Mouse (Mus musculus) heart, adult 8-10 months (tissue): ENCODE measurements around the gene CK137956. TPM values are rescaled to one million over a fixed set of nuclear protein-coding genes. Genes with fewer than 3 reads are reported as not detected.

Source experiments
- DNase-seq: peaks from one replicate; pipeline ENCODE4 v3.0.0; 2022; ENCODE audit warnings: low spot score
- total RNA-seq, 4 experiments: library from RNA; stranded (reverse); gene quantifications; 2 replicates each; pipeline ENCODE4 v1.2.4; 2022

The CK137956 gene
- total RNA-seq: not detected

DNA sequence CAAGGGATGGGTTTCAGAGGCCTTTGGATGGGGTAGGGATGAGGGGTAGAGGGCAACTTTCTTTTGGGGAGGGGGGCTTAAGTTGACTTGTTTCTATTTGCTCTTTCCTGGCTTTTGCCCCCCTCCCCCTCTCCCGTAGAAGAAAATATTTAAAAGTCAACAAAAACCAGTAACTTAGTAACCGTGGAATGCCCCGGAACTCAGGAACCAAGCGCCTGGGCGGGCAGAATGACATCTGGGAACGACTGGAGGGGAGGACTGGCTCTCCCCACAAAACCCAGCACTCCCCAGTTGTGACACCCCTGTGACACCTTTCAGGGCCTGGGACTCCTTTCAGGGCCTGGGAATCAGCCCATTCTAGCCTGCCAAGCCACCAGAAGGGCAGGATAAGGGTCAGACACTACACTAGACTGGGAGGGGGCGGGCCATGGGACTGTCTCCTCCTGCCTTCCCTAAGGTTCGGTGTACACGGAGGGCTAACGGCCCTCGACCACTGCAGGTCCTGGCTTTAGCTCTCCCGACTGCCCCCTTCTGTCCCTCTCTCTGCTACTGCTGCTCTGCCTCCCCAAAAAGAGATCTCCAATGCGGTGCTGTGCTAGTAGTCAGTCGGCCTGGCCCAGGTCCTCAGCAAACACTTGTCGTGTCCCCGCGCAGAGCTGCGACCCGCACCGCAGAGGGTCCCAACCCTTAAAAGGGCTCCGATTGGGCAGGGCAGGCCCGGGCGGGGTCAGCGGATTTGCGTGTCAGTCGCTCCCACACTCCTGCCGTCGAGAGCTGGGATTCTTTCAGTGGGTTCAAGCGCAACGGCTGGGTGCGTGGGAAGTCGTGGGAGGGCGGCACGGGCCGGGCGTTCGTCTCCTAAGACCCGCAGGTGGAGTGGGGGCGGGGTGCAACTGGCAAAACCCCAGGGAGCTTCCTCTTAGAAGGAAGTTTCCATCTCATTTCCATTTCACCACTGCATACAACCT is at the start of gene CK137956:
CK137956 (minus strand) TSS at position 51 of the 968 bp plus-strand sequence.
- no peak for DNase-seq

DNA sequence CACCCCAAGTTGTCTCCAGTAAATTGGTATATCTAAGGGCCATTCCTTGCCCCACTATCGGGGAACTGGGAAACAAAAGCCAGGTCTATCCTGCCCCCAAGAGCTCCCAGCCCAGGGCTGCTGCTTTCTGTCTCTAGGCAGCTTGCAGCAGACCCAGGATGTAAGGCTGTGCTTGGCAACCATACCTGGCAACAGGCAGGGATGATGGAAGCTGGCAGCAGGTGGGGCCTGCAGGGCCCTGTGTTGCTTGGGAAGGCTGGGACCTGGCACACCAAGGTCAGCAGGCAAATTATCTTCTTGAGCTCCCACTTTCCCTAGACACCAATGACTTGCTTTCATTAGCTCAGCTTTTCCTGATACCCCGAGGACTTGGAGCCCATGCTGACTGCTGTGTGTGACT is 48.7 kb upstream of the CK137956 start:
- DNase-seq: no peak

DNA sequence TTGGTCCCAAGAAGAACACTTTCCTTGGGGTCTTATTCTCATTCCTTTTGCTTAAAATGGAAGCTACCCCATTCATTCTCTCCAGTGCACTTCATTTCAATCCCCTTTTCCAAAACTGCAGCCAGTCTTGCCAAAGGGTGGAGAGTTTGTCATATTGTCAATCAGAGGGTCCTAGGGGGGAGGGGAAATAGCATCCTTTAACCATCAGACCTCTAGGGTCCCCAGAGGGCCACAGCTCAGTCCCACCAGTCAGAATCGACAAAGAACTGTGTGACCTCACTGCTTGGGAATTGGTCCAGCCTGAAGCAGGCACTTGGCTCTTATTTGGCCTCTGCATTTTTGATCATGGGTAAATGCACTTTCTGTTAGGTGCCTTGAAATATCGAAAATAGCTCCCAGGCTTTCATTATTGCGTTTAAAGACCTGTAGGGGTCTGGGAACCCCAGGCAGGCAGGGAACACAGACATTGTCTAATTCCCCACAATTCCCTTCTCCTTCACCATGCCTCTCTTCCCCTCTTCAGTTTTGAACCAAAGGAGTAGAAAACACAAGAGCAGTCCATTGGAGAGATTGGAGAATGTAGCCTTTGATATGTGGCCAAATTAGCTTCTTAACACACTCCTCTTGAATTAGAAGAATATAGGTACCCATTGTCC is 34.2 kb upstream of the CK137956 start:
- no peak for DNase-seq

DNA sequence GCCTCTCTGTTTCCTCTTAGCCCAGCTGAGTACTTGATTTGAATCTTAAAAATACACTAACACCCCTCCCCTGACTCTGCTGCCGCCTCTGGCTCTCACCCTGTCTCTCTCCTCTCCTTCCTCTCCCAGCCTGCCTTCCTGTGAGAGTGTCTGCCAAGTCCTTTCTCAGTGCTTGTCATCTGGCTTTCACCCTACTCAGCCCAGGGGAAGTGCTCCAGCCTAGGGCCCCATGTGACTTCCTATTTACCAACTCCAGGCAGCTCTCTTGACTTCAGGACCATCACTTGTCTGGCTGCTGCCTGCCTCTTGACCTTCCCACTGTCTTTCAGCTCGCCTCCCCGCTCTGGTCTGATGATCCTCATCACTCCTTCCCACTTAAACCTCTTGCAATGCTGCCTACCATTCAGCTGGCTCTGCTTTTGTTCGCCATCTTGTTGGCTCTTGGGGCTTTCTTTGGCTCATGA is 31.9 kb upstream of the CK137956 start:
- DNase-seq: no peak

DNA sequence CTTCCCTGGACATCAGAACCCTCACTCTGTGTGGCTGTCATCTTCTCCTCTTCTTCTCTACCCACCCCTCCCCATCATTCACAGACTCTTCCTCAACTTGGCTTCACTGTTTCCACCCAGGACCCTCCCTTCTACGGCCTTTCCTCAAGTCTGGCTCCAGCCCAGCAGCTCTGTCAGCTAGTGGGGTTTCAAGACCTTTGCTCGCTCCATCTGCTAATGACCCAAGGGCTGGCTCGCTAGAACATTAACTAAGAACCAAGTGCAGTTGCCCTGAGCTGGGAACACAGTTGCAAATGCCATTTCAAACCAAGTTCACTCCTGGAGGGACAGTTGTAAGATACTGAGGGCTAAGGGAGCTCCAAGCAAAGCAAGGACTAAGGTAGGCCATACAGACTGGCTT is 28.5 kb upstream of the CK137956 start:
- DNase-seq: no peak

DNA sequence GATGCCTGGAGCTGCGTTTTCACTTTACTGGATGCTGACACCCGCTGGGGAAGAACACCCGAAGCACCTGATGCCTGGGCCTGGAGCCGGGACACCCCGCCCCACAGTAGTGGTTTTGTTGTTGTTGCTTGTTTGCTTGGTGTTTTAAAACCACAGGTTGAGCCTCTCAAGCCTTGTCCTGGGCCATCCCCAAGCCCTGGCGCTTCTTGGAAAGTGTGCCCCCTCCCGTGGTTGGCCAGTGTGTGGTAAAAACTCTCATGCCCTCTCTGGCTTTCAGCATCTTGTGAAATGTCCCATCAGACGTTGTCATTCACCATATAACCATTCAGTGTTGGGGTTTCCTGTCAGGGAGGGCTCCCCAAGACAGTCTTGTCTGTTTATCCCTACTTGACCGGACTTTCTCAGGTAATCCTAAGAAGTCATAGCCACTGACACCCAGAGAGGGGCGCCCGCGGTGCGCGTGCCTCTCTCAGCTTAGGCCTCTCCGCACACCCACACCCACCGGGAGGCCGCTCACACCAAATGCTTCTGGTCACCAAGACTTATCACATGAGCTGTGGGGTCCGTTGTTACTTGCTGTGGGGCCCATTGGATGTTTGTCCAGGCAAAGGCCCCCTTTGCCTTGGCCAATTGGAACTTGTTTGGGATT is 18.7 kb upstream of the CK137956 start:
- DNase-seq: no peak

DNA sequence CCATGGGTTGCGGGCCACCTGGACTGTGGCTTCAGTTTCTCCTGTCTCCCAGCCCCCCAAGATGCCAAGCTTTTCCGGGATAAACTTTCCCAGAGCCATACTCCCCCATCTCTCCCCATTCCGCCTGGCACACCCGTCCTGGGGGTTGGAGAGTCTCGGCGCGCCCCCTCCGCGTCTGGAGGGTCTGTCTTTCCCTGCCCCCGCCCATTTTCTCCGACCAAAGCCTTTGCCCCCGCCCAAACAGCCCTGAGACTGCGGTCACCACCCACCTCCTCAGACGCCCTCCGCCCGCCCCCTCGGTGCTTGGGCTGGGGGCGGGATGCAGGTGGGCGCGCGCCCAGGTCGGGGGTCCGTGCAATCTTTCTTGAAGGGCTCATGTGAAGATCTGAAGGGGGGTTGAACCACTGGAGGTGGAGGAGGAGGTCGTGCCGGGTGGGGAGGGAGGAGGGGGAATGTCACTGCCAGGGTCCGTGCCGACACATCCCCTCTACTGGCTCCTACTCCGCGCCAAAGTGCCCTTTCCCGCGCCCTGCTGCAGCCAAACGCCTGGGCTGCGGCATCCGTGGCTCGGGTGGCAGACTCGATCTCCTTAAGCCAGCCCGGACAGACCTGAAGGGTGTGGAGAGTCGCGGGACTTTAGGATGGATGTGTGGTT is 17.9 kb upstream of the CK137956 start:
- DNase-seq: no peak

DNA sequence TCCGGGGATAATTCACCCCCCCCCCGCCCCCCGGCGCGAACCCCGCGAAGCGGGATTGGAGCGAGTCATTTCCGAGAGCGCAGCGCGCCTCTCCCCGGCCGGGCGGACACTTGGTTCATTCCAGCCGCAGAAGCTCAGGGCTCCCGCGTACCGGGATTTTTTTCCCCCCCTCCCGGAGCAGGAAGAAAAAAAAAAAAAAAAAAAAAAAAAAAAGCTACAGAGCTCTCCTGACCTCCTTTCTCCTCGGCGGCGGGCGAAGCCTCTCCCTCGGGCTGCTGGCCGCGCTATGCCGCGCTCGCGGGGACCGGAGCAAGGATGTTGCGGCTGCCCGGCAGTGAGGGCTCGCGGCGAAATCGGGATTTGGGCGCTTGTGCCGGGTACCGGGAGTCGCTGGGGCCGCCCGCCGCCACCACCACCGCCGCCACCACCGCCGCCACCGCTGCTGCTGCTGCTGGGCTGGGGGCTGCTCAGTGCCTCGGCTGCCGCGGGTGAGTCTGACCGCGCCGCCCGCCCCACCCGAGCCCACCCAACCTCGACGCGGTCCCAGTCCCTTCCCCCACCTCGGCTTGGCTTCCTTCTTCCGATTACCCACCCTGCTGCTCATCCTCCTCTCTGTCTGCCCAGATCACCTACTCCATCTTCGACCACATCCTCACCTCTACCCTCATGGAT is 17.2 kb upstream of the CK137956 start, which contains the start of gene Csmd2:
Csmd2 (plus strand) TSS at position 74 of the 672 bp plus-strand sequence.
- DNase-seq: no peak

DNA sequence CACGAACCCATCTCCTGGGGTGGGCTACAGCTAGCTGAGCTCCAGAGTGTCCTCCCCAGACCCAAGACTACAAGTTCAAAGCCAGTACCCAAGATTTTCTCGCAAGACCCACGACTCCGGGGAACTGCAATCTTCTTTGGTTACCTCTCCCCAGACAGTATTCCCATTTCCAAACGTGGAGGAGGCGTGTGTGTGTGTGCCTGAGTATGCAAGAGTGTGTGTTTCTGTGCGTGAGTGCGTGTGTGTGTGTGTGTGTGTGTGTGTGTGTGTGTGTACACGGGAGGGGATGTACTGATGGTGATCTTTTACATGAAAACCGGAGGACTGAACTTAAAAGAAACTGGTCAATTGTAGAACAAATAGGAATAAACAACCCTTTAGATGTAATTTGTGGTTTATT is 16.5 kb upstream of the CK137956 start:
- DNase-seq: no peak

DNA sequence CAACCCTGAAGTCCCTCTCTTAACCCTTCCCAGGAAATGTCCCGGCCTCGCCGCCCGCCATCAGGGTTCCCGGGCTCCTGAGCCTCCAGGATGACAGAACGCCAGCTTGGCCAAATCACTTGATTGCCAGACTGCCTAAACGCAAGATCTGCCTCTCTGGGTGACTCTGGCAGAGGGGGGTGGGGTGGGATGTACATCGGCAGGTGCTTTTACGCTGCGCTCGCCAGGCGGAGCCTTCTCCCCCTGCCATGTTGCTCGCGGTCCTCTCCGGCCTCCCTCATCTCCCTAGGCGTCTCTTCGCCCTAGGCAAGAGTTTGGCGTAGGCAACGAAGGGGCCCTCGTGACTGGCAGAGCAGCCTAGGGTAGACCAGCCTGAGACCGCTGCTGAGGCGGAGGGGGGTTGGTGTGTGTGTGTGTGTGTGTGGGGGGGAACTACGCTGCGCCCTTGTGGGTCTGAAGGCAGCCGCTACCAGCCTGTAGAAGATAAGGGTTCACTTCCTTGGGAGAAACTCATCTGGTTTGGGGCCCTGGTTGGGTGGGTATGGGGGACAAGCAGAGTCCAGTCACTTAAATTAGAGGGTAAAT is 15.8 kb upstream of the CK137956 start:
- no peak for DNase-seq

DNA sequence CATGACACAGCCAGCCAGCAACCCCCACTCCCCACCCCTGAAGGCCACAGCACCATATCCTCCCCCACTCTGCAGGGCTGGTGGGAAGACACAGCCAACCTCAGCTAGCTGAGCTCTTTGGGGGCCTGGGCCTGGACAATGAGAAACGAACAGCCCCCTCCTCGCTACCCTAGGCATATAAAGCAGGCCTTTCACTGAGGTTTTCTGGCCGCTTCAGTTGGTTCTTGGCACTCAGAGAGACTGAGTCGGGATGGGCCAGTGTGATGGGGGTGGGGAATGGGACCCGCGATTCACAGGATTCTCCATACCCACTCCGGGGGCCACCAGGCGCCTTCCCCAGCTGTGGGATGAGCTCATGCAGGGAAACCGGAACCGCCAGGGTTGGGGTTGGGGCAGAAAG is 15.1 kb upstream of the CK137956 start:
- no peak for DNase-seq

DNA sequence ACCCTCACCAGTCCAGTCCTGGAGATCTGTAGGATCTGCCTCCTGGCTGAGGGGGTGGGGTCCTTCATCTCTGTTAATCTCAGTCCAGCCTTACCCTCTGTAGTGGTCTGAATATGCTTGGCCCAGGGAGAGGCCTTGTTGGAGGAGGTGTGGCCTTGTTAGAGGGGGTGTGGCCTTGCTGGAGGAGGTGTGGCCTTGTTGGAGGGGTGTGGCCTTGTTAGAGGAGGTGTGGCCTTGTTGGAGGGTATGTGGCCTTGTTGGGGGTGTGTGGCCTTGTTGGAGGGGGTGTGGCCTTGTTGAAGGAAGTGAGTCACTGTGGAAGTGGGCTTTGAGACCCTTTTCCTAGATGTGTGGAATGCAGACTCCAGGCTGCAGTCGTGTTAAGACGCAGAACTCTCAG is 13.7 kb upstream of the CK137956 start:
- DNase-seq: no peak

DNA sequence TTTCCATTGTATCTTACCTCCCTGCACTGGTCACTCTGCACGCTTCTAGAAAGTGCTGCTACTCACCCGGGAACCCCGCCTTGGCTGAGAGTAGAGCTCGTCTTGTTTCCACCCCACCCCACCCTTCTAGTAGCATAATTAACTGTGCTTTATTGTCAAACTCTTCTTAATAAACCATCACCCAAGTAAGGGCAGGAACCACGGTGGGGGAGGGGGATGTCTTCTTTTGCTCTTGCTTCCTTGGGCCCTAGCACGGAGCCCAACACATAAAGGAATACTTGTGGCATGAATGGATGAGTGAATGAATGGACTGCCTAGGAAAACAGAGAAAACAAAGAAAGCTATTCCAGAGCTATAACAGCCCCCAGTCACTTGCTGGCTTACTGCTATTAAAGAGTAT is 10.4 kb upstream of the CK137956 start:
- DNase-seq: no peak

DNA sequence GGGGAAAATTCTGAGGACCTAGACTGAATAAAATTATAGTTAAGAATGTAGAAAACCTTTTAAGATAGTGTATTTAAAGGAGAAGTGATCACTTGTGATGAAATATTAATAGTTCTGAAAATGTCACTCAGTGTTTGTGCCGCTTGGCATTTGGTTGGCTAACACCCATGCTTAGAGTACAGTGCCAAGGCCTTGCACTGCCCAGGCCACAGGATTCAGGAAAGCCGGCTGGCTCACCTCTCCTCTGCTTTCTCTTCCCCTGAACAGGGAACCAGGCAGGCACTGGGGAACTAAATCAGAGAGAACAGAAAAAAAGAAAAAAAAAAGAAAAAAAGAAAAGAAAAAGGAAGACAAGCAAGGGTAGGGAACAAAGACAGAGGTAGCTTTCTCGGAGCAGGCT is 2.2 kb upstream of the CK137956 start:
- no peak for DNase-seq

DNA sequence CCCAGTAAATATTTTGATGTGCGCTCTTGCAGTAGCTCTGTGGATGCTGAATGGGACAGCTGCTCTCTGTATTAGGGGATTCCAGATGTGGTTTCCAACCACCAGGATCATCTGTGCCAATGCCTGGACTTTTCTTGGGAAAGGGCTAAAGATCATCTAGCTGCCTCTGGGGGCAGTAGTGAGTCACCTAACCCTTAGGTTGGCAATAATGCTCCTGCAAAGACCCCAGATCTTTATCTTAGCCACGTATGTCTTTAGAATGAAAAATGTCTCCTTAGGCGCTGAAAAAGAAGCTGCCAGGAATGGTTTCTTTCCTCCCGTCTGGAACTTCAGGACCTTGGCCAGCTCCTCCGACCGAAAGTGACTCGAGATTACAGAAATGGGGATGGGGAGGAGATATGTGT is 731 bp downstream of the CK137956 start:
- no peak for DNase-seq

DNA sequence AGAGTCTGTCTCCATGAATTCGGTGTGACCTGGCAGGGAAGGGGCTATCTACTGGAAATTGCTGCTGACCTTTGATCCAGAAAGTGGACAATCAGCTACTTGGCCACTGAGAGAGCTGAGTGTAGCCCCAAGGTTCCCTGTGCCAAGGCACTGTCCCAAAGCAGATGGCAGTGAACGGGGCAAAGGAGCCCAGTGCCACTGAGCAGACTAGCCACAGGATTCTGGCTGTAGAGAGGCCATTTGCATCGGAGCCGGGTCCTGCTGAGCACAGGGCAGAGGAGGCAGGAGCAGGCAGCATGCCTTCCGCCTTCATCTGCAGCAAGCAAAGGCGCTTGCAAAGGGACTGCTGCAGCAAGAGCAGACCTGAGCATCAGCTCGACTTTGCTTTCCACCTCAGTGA is 1.6 kb downstream of the CK137956 start:
- no peak for DNase-seq

DNA sequence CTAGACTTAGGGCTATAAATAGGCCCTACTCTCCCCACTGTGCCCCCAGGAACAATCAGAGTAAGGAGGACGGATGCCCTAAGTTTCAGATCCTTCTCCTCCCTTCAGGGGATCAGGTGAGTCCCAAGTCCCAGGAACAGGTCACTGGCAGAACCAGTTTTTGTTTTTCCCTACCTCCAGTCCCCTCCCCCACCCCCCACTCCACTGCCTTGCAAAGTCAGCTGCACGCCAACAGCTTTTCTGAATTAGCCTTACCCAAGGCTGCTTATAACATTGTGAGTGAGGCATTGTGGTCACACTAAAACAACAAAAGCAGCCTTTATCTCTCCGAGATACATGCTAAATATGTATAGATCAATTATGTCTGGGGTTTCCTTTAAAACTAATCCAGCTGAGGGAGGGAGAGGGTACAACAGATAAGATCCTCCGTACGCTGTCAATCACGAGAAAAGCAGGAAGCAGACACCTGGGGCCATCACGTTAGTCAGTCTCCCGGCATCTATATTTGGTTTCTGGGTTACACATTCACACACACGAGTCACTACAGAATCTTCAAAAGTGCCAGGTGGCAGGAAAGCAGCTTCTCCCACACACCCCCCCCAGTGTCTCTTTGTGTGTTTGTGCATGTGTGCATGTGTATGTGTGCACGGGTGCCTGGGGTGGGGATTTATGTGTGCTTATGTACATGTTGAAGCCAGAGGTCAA is 17.6 kb downstream of the CK137956 start:
- DNase-seq: no peak

DNA sequence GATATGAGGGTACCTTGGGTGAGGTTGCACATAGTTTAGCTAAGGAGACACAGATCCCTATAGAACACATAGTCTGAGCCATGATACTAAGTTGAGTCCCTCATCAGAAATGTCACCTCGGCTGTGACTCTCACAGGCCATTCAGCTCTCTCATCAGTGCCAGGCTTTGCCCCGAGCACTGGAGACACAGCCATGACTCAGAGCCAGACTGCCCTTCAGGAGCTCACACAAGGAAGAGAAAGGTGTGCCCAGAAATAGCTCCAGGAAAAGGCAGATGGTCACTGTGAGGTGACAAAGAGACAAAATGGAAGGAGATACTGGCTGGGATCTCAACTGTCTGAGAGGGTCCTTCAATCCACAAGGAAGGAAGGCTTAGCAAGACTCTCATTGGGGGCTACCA is 23.1 kb downstream of the CK137956 start:
- DNase-seq: no peak

DNA sequence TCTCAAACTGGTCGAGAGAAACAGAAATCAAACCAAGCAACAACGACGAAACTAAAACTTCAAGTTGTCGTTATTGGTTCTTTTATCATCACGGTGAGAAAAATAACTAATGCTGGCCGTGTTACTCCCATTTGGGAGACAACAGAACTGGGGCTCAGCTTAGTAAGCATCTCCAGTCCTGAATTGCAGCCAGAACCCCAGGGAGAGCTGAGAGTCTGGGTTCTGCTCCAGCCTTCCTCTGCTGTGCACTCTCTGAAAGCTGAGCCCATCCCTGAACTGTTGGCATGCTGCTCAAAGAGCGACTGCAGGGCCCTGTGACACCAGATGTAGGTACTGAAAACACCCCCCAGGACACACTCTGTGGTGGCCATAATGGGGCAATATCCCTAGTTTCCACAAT is 33.3 kb downstream of the CK137956 start:
- DNase-seq: no peak

DNA sequence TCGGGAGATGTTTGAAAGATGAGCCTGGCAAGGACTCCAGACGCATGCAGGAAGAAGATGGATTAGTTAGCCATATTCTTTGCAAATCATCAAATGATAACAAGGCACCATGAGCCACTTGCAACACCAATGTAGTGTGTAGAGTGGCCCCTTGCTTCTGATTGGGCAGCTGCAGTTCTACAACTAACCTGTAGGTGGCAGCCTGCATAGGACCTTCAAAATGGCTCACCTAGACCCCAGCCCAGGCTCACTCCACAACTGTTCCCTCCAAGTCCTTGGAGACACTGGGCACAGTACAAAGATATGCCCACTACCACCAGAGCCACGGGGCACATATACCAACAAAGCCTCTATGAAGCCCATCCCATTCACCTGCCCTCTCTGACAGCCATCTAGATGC is 35.4 kb downstream of the CK137956 start:
- no peak for DNase-seq
